Mouse (Mus musculus): Measurements from ENCODE around the gene Ank2.

- no peak for TF ChIP-seq CTCF (IDR thresholded peaks at IDR 0.05; ENCODE audit: low read depth)
- no peak for TF ChIP-seq EP300 (IDR thresholded peaks at IDR 0.05; ENCODE audit: low read depth)
Observed at GRCm38 (mm10) chr3:127492663-127493062, 6.5 kb downstream of the Ank2 start.

Data from liver, postnatal 0 days (tissue).